Mouse (Mus musculus): ENCODE results near the gene Aox3.

The Aox3 gene

GRCm38 (mm10) chr1:58112880-58113279 lies at the start of gene Aox3:
TSS of gene Aox3 (plus strand) at chr1:58113130.
- no peak for DNase-seq (ENCODE audit: low read depth, low spot score)

DNA sequence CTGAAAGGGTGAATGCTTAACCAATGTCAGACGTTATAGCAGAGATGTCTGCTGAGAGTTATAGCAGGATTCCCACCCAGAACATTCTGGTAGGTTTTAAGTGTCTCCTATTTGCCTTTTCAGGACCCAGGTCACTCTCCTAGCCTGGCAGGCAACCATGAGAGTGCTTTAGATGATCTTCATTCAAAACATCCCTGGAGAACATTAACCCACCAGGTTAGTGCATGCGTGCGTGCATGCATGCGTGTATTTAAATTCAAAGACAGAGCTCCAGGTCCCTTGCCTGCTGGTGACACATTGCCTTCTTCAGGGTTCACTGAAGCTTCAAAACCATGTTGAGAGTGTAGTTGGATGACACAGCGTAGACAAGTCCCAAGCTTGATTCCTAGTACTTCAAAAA lies 47.8 kb upstream of the Aox3 start:
- no peak for DNase-seq (ENCODE audit: low read depth, low spot score)

- no peak for DNase-seq (ENCODE audit: low read depth, low spot score)
These were observed 47.3 kb upstream of the Aox3 start for GRCm38 (mm10) chr1:58065606-58066005.

- no peak for DNase-seq (ENCODE audit: low read depth, low spot score)
These were observed 43.7 kb upstream of the Aox3 start for GRCm38 (mm10) chr1:58069181-58069580.

GRCm38 (mm10) chr1:58070091-58070490 lies 42.8 kb upstream of the Aox3 start:
- DNase-seq (ENCODE audit: low read depth, low spot score) = no peak

GRCm38 (mm10) chr1:58071006-58071405 lies 41.9 kb upstream of the Aox3 start:
- no peak for DNase-seq (ENCODE audit: low read depth, low spot score)

DNA sequence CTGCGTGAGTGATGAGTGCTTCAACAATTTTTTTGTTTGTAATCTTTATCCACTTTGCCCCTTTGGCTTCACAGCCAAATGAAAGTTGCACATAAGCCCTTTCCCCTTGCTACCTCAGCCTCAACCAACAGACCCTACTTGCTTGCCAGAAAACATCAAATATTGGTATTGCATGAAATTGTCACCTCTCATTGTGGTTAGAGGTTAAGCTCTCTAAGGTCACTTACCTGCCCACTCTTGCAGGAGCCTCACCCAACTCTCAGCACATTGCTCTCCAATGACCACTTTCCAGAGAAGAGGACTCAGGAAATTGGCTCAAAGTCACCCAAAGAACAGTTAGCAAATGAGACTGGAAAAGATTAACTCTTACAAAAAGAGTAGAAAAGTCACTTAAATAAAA lies 41.4 kb upstream of the Aox3 start:
- DNase-seq (ENCODE audit: low read depth, low spot score) = no peak

- no peak for DNase-seq (ENCODE audit: low read depth, low spot score)
These were observed 40.5 kb upstream of the Aox3 start for GRCm38 (mm10) chr1:58072416-58072815.

DNA sequence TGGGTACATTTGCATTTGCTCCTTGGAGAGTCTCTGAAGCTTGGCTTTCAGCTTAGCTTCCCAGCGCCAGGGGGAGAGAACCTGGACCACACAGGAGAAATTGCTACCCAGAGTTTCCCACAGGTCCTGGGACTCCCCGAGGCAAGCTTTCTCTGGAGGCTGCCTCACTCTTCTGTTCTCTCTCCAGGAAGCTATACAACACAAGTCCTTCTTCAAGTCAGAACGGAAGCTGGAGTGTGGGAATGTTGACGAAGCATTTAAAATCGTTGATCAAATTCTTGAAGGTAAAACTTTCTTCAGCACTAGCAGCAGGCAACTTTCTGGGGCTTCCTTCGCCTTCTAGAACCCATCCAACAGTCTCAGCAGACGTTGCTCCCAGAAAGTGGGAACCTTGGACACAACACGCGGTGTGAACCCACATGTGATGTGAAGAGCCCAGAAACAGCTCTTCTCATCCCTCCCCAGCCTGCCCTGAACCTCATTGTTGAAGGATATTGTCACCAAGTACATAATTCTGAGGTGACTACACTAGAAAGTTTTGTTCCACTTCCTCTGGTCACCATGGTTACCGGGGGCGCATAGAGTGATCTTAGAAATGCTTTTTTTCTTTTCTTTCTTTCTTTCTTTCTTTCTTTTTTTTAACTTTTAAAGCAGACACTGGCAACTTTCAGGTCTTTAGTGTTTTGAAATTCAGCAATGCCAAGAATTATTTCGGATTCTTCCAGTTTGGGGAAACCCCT lies 39.8 kb upstream of the Aox3 start:
- DNase-seq (ENCODE audit: low read depth, low spot score) = no peak

DNA sequence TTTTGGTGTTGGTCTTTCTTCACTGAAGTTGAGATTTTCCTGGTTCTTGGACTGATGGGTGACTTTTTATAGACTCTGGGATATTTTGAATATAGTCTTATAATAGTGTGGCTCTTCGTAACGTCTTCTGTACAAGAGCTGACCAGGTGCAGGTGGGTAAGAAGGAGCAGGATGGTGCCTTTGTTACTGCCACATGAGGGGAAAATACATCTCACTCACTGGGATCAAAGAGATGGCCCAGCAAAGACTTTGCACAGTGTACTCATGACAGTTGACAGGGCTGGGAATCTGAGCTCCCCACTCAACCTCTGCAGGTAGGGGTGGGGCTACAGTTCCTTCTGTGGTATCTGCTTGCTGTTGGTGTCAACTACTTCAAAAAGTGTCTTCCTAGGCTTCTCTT lies 38.7 kb upstream of the Aox3 start:
- DNase-seq (ENCODE audit: low read depth, low spot score) = no peak

DNA sequence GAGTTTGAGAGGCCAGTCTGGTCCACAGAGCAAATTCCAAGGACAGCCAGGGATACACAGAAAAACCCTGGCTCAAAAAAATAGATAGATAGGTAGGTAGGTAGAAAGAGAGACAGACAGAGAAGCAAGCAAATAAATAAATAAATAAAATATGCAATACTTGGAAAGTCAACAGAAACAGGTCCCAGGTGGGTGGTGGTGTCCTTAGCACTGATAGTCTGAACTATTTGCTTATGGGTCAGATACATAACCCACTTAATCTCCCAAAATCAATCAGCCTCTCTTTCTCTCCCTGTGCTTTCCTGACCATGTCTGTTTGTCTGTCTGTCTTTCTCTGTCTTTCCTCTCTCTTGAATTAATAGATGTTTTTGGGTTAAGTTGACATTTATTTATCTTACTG lies 35.0 kb upstream of the Aox3 start:
- DNase-seq (ENCODE audit: low read depth, low spot score) = no peak

DNA sequence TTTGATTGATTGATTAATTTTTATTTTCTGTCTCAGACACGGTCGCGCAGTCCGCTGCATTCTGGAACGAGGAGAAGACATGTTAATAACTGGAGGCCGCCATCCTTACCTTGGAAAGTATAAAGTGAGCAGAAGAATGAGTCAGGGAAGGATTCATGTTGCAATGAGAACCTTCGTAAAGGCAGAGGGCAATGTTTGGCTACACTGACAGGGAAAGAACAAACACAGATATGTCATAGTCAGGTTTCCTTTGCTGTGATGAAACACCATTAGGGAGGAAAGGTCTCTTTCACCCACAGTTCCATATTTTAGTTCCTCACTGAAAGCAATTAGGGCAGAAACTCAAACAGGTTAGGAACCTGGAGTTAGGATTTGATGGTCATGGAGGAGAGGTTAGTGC lies 34.5 kb upstream of the Aox3 start:
- no peak for DNase-seq (ENCODE audit: low read depth, low spot score)

- no peak for DNase-seq (ENCODE audit: low read depth, low spot score)
These were observed 33.2 kb upstream of the Aox3 start for GRCm38 (mm10) chr1:58079689-58080088.

- no peak for DNase-seq (ENCODE audit: low read depth, low spot score)
These were observed 32.5 kb upstream of the Aox3 start for GRCm38 (mm10) chr1:58080446-58080845.

- no peak for DNase-seq (ENCODE audit: low read depth, low spot score)
These were observed 31.6 kb upstream of the Aox3 start for GRCm38 (mm10) chr1:58081356-58081755.

- no peak for DNase-seq (ENCODE audit: low read depth, low spot score)
These were observed 23.6 kb upstream of the Aox3 start for GRCm38 (mm10) chr1:58089316-58089715.

- DNase-seq (ENCODE audit: low read depth, low spot score) = no peak
These were observed 22.7 kb upstream of the Aox3 start for GRCm38 (mm10) chr1:58090191-58090590.

DNA sequence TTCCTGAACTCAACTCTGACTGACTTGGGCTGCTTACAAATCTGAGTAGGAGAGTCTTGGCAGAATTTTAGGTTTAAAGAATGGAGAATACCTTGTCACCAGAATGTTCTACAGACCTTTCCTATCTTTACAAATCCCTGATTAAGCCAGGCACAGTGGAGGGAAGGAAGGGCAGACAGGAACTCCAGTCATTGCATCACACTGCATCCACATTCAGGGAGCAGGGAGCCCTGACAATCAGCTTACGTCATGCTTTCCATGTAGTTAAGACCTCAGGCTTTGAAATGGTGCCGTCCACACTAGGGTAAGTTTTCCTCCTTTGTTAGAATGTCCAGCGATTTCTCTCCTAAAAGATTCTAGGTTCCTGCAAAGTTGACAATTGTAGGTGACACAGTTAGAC lies 21.7 kb upstream of the Aox3 start:
- DNase-seq (ENCODE audit: low read depth, low spot score) = no peak

- DNase-seq (ENCODE audit: low read depth, low spot score) = no peak
These were observed 20.9 kb upstream of the Aox3 start for GRCm38 (mm10) chr1:58091992-58092560.

- DNase-seq (ENCODE audit: low read depth, low spot score) = no peak
These were observed 15.6 kb upstream of the Aox3 start for GRCm38 (mm10) chr1:58097338-58097737.

DNA sequence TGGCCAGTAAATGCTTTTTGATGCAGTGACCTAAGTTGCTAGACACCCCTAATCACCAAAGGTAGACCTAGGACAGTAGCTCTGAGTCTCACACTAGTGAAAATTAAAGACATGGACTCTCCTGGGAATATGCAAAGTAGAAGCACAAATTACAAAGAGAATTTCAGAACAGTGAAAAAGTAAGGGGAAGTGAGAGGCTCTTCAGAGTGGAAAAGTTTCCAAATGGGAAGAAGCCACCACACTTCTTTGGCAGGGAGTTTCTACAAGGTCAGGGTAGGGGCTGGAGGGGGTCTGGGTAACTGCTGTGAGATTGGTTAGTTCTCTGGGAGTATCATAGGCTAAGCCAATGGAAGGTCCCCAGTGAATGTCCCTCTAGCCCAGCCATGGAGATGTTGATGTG lies 13.8 kb upstream of the Aox3 start:
- DNase-seq (ENCODE audit: low read depth, low spot score) = no peak

DNA sequence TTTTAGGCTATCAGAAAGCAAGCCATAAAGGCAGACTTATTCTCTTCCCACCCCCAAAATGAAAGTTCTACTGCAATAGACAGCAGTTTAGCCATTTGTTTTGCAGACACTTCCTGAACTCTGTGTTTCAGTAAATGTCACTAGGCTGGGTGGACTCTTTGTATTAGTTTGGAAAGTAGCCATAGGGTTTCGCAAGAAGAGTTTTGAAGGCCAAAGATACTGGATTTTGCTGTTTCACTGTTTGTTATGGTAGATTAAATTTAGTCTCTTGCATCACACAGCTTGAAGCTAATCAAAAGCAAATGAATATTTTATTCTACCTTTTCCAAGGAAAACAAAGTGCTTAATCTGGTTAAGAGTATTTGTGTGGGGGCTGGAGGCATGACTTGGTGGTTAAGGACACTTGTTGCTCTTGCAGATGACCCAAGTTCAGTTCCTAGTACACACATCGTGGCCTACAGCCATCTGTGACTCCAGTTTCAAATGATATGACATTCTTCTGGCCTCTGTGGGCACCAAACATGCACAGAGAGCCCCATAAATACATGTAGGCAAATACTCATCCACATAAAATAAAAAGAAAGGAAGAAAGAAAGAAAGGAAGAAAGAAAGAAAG lies 11.3 kb upstream of the Aox3 start:
- DNase-seq (ENCODE audit: low read depth, low spot score) = no peak

DNA sequence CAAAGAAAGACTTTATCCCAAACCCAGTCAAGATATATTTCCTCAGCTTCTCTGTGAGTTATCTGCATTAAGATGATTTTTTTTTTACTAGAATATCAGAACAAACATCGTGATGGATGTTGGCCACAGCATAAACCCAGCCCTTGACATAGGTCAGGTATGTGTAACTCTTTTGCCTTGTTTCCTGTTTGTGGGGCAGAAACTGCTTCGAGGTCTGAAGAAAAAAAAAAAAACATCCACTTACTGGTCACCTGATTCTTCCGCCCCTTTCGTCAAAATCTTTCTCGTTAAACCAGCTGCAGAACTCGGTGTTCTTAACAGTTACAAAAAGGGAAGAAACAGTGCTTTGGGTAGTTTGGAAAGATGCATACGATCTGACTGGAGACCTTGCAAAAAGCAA lies 10.4 kb upstream of the Aox3 start:
- DNase-seq (ENCODE audit: low read depth, low spot score) = no peak

All from c-Kit-negative CD71-positive TER-119-positive erythroid progenitor cells, embryonic 14.5 days (primary cell).